Mouse (Mus musculus) cerebral cortex, adult 2 months (tissue): ENCODE data around the gene Dbp.

ENCODE experiments used
- WGBS: fragments of 180-500 bp; shearing (Covaris S2); methylation state at CpG from one replicate; pipeline ENCODE4 v1.1.7; 2018; 5-methylcytosine and 5-hydroxymethylcytosine counted together

Dbp gene

GRCm38 (mm10) chr7:45723781-45724180 is 18.9 kb downstream of the Dbp start:
- 95% methylated on average over 14 of the region's 14 CpGs for WGBS

GRCm38 (mm10) chr7:45725151-45725550 is 20.3 kb downstream of the Dbp start:
- WGBS: 87% methylated on average over 9 of the region's 9 CpGs

- WGBS: 92% methylated on average over 11 of the region's 11 CpGs
Measured at GRCm38 (mm10) chr7:45725713-45726112, 20.8 kb downstream of the Dbp start, which contains the start of gene Spaca4. TSS of gene Spaca4 (minus strand) at chr7:45725813.

GRCm38 (mm10) chr7:45726419-45726818 is 21.5 kb downstream of the Dbp start:
- WGBS: 94% methylated on average over 10 of the region's 10 CpGs

- WGBS: 86% methylated on average over 3 of the region's 3 CpGs
Measured at GRCm38 (mm10) chr7:45727625-45728024, 22.7 kb downstream of the Dbp start.

GRCm38 (mm10) chr7:45730727-45731431 is 26.0 kb downstream of the Dbp start:
- 51% methylated on average over 16 of the region's 16 CpGs for WGBS

GRCm38 (mm10) chr7:45733477-45733876 is 28.6 kb downstream of the Dbp start:
- 89% methylated on average over 5 of the region's 5 CpGs for WGBS

- 8% methylated on average over 9 of the region's 9 CpGs for WGBS
Measured at GRCm38 (mm10) chr7:45739162-45739763, 34.4 kb downstream of the Dbp start.

GRCm38 (mm10) chr7:45739820-45740219 is 34.9 kb downstream of the Dbp start:
- WGBS: 70% methylated on average over 10 of the region's 10 CpGs

GRCm38 (mm10) chr7:45741308-45741707 is 36.4 kb downstream of the Dbp start:
- 61% methylated on average over 12 of the region's 12 CpGs for WGBS

GRCm38 (mm10) chr7:45741777-45742176 is 36.9 kb downstream of the Dbp start:
- WGBS: 40% methylated on average over 11 of the region's 11 CpGs

GRCm38 (mm10) chr7:45742338-45742737 is 37.5 kb downstream of the Dbp start:
- WGBS: 18% methylated on average over 19 of the region's 19 CpGs

GRCm38 (mm10) chr7:45744387-45744786 is 39.5 kb downstream of the Dbp start:
- WGBS: 62% methylated on average over 2 of the region's 2 CpGs

- 66% methylated on average over 6 of the region's 6 CpGs for WGBS
Measured at GRCm38 (mm10) chr7:45746518-45746917, 41.6 kb downstream of the Dbp start.

- 88% methylated on average over 5 of the region's 5 CpGs for WGBS
Measured at GRCm38 (mm10) chr7:45747450-45747849, 42.6 kb downstream of the Dbp start.

- WGBS: 68% methylated on average over 7 of the region's 7 CpGs
Measured at GRCm38 (mm10) chr7:45748110-45748509, 43.2 kb downstream of the Dbp start.

- 45% methylated on average over 10 of the region's 10 CpGs for WGBS
Measured at GRCm38 (mm10) chr7:45749401-45749800, 44.5 kb downstream of the Dbp start.

GRCm38 (mm10) chr7:45750162-45750561 is 45.3 kb downstream of the Dbp start:
- WGBS: 64% methylated on average over 9 of the region's 9 CpGs

GRCm38 (mm10) chr7:45755703-45756102 is 50.8 kb downstream of the Dbp start:
- 68% methylated on average over 6 of the region's 6 CpGs for WGBS

GRCm38 (mm10) chr7:45759400-45759799 is 54.5 kb downstream of the Dbp start:
- 16% methylated on average over 25 of the region's 27 CpGs for WGBS
